Mouse (Mus musculus) bone marrow, adult 2 months (tissue): ENCODE measurements around the gene Tmem256.

ENCODE experiments used
- CTCF ChIP-seq: fragments of 200-500 bp; IDR thresholded peaks from 2 replicates; pipeline ENCODE4 v1.5.1; 2011; ENCODE audit warnings: low read length, control low read depth; ENCODE audit not compliant: control insufficient read depth, insufficient read depth
- POLR2A ChIP-seq: fragments of 200-500 bp; IDR thresholded peaks from 2 replicates; pipeline ENCODE4 v1.6.1; 2011; ENCODE audit warnings: low read depth, mild to moderate bottlenecking, control low read depth, low read length, borderline replicate concordance; ENCODE audit not compliant: control insufficient read depth

- no peak for TF ChIP-seq POLR2A
- TF ChIP-seq CTCF, result no peak
Observed at GRCm38 (mm10) chr11:69800138-69800391, 38.2 kb upstream of the Tmem256 start.
